Mouse (Mus musculus) heart, embryonic 14.5 days (tissue): ENCODE measurements around the gene Haghl. TPM values are rescaled to one million over a fixed set of nuclear protein-coding genes. Genes with fewer than 3 reads are reported as not detected.
"Not testable (repeated sequence)": the region's sequence is repeated elsewhere in the genome, so short reads cannot be mapped to it uniquely, and the experiment has no call there.

Experiments used
- ATAC-seq: fragments of 200-750 bp; cut with Nextera tagmentation; 2 replicates; pipeline ENCODE4 v1.8.0; 2017; ENCODE audit warnings: low read depth, moderate TSS enrichment; ENCODE audit not compliant: insufficient number of reproducible peaks, insufficient read depth, low FRiP score
- H3K27ac ChIP-seq, 2 experiments: fragments of 200-500 bp in 1 of 2; fragments of 300-500 bp in 1 of 2; sonication (generic) in 1 of 2; replicated peaks in 1 of 2; 2 replicates each; pipeline ENCODE4 v1.5.1; 2012 to 2014; ENCODE audit warnings: low read depth in 2 of 2, low read length in 2 of 2, control low read depth in 1 of 2, mild to moderate bottlenecking in 1 of 2, mixed read lengths in 1 of 2; ENCODE audit not compliant: control insufficient read depth in 1 of 2, insufficient read depth in 1 of 2
- H3K27me3 ChIP-seq: fragments of 300-500 bp; sonication (generic); 2 replicates; pipeline ENCODE4 v1.6.1; 2014; ENCODE audit warnings: mild to moderate bottlenecking, low read length, control low read depth; ENCODE audit not compliant: control insufficient read depth, insufficient read depth
- H3K36me3 ChIP-seq: fragments of 300-500 bp; sonication (generic); 2 replicates; pipeline ENCODE4 v1.6.1; 2014; ENCODE audit warnings: mild to moderate bottlenecking, control low read depth, low read length, mixed read lengths; ENCODE audit not compliant: control insufficient read depth, insufficient read depth
- H3K4me1 ChIP-seq, 2 experiments: fragments of 200-500 bp in 1 of 2; fragments of 300-500 bp in 1 of 2; sonication (generic) in 1 of 2; 2 replicates each; pipeline ENCODE4 v1.6.1; 2012 to 2014; ENCODE audit warnings: low read length in 2 of 2, control low read depth in 1 of 2, mixed read lengths in 1 of 2; ENCODE audit not compliant: control insufficient read depth in 2 of 2, insufficient read depth in 2 of 2
- H3K4me2 ChIP-seq: fragments of 300-500 bp; sonication (generic); 2 replicates; pipeline ENCODE4 v1.6.1; 2014; ENCODE audit warnings: mild to moderate bottlenecking, low read length
- H3K4me3 ChIP-seq, 2 experiments: fragments of 200-500 bp in 1 of 2; fragments of 300-500 bp in 1 of 2; sonication (generic) in 1 of 2; 2 replicates each; pipeline ENCODE4 v1.5.1; 2012 to 2014; ENCODE audit warnings: low read length in 2 of 2, mild to moderate bottlenecking in 2 of 2, control low read depth in 1 of 2, low read depth in 1 of 2, moderate library complexity in 1 of 2; ENCODE audit not compliant: control insufficient read depth in 1 of 2, insufficient read depth in 1 of 2
- H3K9ac ChIP-seq: fragments of 300-500 bp; sonication (generic); 2 replicates; pipeline ENCODE4 v1.6.1; 2014; ENCODE audit warnings: mild to moderate bottlenecking, low read length
- H3K9me3 ChIP-seq: fragments of 300-500 bp; sonication (generic); 2 replicates; pipeline ENCODE4 v1.6.1; 2016; ENCODE audit warnings: low read length, control low read depth; ENCODE audit not compliant: control insufficient read depth
- WGBS: fragments of 180-500 bp; shearing (Covaris S2); extraction: QIAGEN DNeasy Blood & Tissue Kit; methylation state at CpG from one replicate; pipeline ENCODE4 v1.1.7; 2014; 5-methylcytosine and 5-hydroxymethylcytosine counted together
- polyA plus RNA-seq: library from polyadenylated mRNA; unstranded; fragments of >200 nt; fragmentation: Nextera tagmentation; extraction: Ambion mirVana; gene quantifications from 2 replicates; pipeline ENCODE4 v1.2.1, GENCODE M21; 2014

Haghl gene
- polyA plus RNA-seq, 1 experiment from 2014 or later: 60.2 TPM

DNA sequence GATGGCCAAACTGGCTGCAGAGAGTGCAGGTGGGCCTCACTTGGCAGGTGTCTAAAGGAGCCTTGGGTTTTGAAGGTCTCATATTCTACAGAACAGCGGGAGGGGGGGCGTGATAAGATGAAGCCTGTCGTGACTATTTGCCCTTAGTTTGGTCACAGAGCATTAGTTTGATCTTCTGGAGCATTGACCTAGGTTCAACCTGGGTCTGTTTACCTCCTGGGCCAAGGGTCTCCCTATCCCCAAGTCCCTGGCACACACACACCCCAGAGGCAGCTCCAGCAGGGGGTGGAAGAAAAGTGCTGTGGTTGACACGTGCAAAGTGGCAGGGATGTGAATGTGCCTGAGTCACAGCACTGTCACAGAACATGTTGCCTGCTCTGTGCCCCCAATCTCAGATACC is 25.4 kb upstream of the Haghl start:
- no peak overlapping the region for H3K4me2 ChIP-seq
- peaks cover 67% of the 10 kb centered on the region for H3K27me3 ChIP-seq
- H3K9me3 ChIP-seq: no peaks in the 10 kb centered on the region
- H3K4me1 ChIP-seq: peaks cover 0 to 10% of the 10 kb centered on the region in 2 experiments; a peak in 1 of 4 replicates
- H3K4me3 ChIP-seq: no peak overlapping the region
- WGBS: 63% methylated on average over 4 of the region's 4 CpGs
- no peak for ATAC-seq
- H3K9ac ChIP-seq: no peak overlapping the region
- H3K36me3 ChIP-seq: no peaks in the 10 kb centered on the region
- no peak overlapping the region for H3K27ac ChIP-seq

DNA sequence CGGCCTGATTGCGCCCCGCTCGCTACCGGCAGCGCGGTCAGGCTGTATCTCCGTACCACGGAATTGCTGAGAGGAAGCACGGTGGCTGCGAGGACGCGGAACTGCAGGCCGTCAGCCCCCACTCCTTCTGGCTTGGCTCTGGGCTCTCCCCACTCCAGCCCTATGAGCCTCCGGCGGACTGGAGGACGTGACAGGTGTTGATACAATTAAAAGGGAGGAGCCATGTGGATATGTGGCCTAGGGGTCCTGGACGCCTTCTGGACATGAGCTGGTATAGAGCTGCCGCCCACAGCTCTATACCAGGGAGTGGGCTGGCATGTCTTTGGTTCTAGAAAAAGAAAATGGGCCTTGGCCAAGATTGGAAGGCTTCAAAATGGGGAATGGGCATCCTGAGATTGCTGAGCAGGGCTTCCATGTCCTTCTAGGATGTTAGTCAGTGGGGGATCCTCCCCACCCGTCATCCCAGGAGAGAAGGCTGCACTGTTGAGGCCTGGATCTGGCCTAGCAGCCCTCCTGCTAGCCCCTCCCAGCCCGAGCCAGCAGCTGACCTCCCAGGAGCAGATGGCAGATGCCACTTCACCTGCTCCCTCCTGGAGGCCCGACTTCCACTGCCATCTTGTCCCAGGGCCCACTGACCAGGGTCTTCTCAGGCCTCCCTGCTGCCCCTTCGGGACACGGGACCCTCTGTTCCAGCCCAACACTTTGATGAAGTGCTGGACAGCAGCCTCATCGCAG is 24.3 kb upstream of the Haghl start:
- H3K4me3 ChIP-seq: peak overlapping the region; percentile 41 to 64
- H3K4me1 ChIP-seq: peaks cover 0 to 10% of the 10 kb centered on the region in 2 experiments; a peak in 1 of 4 replicates
- H3K27me3 ChIP-seq: peaks cover 57% of the 10 kb centered on the region
- peak overlapping the region; percentile 70 for H3K9ac ChIP-seq
- no peak overlapping the region for H3K27ac ChIP-seq
- no peaks in the 10 kb centered on the region for H3K36me3 ChIP-seq
- ATAC-seq: no peak
- H3K9me3 ChIP-seq: no peaks in the 10 kb centered on the region
- WGBS: 10% methylated on average over 25 of the region's 25 CpGs
- H3K4me2 ChIP-seq: peak overlapping the region; percentile 96

DNA sequence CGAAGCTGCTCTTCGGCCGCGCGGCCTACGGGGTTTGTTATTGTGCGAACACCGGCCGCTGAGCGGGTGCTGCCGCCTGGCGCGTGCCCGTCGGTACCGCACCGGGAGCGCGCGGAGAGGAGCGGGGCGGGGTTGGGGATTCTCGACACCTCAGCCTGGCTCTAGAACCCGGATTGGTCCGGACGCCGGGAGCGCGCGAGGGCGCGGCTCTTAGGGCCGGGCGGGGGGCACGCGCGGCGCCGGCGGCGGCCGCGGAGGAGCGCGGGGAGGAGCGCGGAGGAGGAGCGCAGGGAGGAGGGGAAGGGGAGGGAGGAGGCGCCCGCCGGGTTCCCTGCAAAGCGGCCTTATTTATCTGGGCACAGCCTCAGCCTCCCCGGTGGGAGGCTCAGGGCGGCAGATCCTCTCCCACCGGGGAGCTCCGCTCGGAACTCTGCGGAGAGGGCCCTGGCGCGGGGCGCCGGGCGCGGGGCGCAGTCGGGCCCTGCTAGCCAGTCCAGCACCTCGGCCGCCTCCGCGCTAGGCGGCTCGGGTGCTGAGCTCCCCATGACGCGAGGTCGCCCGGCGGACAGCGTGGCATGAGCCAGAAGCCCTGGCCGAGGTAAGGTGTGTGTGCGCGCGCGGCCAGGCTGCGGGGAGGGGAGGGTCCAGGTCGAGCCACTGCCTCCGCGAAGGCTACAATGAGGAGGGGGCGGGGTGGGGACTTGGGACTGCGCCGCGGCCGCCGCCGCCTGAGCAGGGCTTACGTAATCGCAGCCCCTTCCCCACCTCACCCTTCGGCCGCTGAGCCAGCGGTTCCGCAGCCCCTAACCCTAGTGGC is 23.5 kb upstream of the Haghl start, which contains the start of gene Fbxl16:
Gene Fbxl16 (plus strand): TSS at position 297 of the 817 bp plus-strand sequence.
- H3K36me3 ChIP-seq: no peaks in the 10 kb centered on the region
- H3K27ac ChIP-seq: no peak within 1 kb of the TSS
- under 1% methylated on average over 69 of the region's 100 CpGs for WGBS
- no peaks in the 10 kb centered on the region for H3K9me3 ChIP-seq
- H3K4me2 ChIP-seq: peak within 1 kb of the TSS; percentile 96
- H3K9ac ChIP-seq: peak within 1 kb of the TSS; percentile 70
- H3K27me3 ChIP-seq: peaks cover 54% of the 10 kb centered on the region
- peak; percentile 73 for ATAC-seq
- peaks cover 0 to 10% of the 10 kb centered on the region in 2 experiments; a peak in 1 of 4 replicates for H3K4me1 ChIP-seq
- H3K4me3 ChIP-seq: peak within 1 kb of the TSS; percentile 41 to 64

DNA sequence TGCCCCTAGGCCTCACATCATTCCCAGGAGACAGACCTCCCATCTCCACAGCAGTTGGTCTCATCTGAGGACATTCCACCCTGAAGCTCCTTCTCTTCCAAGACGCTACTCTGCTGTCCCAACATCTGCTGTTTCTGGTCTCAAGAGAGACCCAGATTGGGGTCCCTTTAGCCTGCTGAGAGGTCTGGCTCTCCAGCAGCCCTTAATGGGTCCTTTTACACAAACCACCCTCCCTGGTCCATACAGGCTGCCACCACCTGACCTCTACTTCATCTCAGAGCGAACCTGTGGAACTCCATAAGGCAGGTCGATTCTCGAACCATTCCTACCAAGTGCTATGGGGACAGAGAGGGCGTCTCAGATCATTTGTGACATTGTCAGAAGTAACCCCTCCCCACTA is 22.6 kb upstream of the Haghl start:
- Histone ChIP-seq H3K36me3 (no peaks in the 10 kb centered on the region), H3K4me1 (peaks cover 4 to 10% of the 10 kb centered on the region in 2 experiments; a peak in 2 of 4 replicates), H3K9ac (no peak overlapping the region), H3K27me3 (peaks cover 52% of the 10 kb centered on the region), H3K4me3 (peak overlapping the region in 1 of 2 experiments; percentile 64; a peak in 1 of 4 replicates), H3K27ac (no peak overlapping the region), H3K9me3 (no peaks in the 10 kb centered on the region), H3K4me2 (peak overlapping the region; percentile 96)
- no peak for ATAC-seq
- WGBS: 36% methylated on average over 5 of the region's 5 CpGs

DNA sequence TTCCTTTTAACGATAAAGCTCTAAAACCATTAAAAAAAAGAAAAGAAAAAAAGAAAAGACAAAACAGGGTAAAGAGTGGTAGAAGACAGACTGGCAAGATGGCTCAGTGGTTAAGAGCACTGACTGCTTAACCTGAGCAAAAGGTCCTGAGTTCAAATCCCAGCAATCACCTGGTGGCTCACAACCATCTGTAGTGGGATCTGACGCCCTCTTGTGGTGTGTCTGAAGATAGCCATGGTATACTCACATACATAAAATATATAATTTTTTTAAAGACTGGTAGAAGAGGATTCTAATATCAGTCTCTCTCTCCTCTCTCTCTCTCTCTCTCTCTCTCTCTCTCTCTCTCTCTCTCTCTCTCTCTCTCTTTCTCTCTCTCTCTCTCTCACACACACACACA is 22.0 kb upstream of the Haghl start:
- H3K4me3 ChIP-seq, ATAC-seq, H3K4me2 ChIP-seq, H3K36me3 ChIP-seq, H3K27ac ChIP-seq, H3K9ac ChIP-seq, H3K9me3 ChIP-seq: not testable (repeated sequence)
- peaks cover 47% of the 10 kb centered on the region for H3K27me3 ChIP-seq
- WGBS: 46% methylated on average over 2 of the region's 2 CpGs
- peaks cover 9 to 15% of the 10 kb centered on the region in 2 experiments for H3K4me1 ChIP-seq

DNA sequence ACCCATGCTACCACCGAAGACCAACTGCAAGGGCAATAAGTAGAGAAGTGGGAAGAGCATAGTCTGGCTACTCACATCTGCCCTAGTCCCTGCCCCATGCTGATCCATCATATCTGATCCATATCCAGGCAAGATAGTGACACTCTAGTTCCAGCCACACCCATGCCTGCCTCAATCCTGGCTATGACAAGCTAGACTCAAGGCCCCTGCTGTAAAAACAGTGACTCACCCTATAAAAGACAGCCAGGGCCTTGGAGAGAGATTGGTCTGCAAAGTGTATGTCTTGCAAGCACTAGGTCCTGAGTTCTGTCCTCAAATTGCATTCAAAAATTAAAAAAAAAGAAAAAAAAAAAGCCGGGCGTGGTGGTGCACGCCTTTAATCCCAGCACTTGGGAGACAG is 21.0 kb upstream of the Haghl start:
- no peak overlapping the region for H3K9ac ChIP-seq
- no peak overlapping the region for H3K4me3 ChIP-seq
- H3K27ac ChIP-seq: no peak overlapping the region
- no peaks in the 10 kb centered on the region for H3K9me3 ChIP-seq
- 84% methylated on average over 4 of the region's 4 CpGs for WGBS
- H3K4me2 ChIP-seq: no peak overlapping the region
- peaks cover 9 to 15% of the 10 kb centered on the region in 2 experiments for H3K4me1 ChIP-seq
- H3K36me3 ChIP-seq: no peaks in the 10 kb centered on the region
- H3K27me3 ChIP-seq: peaks cover 37% of the 10 kb centered on the region
- no peak for ATAC-seq

DNA sequence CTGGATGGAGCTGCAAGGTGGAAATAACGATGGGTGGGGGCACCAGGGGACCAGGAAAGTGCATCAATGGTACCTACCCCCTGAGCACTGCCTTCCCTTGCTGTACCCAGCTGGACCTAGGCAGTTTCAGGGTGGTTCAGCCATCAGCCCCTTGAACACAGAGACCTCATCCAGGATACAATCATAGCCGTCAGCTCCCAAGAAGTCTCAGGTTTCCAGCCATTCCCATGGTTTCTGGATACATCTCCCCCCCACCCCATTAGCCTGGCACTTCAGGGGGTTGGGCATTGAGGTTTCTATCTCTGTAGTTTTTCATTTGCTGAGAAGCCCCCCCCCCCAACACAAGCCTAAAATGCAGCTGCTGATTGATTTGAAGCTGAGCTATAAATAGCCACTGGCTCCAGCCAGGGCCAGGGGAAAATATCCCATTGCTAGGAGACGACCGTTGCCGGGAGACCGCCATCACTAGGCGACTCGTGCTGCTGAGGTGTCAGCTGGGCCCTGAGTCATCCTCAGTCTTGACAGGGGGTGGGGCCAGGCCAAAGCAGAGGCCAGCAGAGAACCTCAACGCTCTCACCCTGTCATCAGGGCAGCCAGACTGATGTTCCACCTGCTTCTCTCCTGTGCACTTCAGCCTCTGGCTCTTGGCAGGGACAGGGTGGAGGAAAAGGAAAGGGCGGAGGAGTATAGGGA is 17.5 kb upstream of the Haghl start:
- peaks cover 2% of the 10 kb centered on the region for H3K27me3 ChIP-seq
- no peaks in the 10 kb centered on the region for H3K36me3 ChIP-seq
- peak overlapping the region in 1 of 2 experiments; percentile 25; a peak in 1 of 4 replicates for H3K27ac ChIP-seq
- 12% methylated on average over 10 of the region's 10 CpGs for WGBS
- H3K4me3 ChIP-seq: no peak overlapping the region
- peak; percentile 82 for ATAC-seq
- peaks cover 5 to 9% of the 10 kb centered on the region in 2 experiments for H3K4me1 ChIP-seq
- no peak overlapping the region for H3K9ac ChIP-seq
- no peaks in the 10 kb centered on the region for H3K9me3 ChIP-seq
- H3K4me2 ChIP-seq: peak overlapping the region; percentile 44
